Mouse (Mus musculus): ENCODE measurements around the gene Atg16l2.

DNA sequence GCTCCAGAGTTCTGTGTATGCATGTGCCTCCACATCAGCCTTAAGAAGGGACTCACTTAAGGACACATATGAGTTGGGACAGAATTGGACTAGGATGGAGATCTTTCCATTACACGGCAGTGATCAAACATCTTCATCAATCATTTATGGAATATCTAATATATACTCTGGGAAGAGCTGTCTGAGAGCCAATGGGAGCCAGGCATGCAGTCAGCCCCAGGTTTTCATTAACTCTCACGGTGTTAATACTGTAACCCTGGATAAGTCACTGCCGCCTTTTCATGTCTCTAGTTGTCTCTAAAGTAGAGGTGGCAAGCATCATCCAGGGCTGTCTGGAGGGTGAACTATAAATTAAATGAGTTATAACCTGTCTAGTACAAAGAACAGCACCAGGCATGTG, 11.0 kb upstream of the Atg16l2 start:
- no peak for TF ChIP-seq CTCF (IDR thresholded peaks at IDR 0.05)
- TF ChIP-seq EP300 (IDR thresholded peaks at IDR 0.05), result no peak
